Mouse (Mus musculus) G1E (cell line): ENCODE results near the gene Krtap1-5. TPM values are rescaled to one million over a fixed set of nuclear protein-coding genes. Genes with fewer than 3 reads are reported as not detected.

Source experiments
- ATAC-seq: 2 replicates; pipeline ENCODE4 v1.8.0; 2016; ENCODE audit warnings: mild to moderate bottlenecking; ENCODE audit not compliant: insufficient number of reproducible peaks, poor library complexity, low FRiP score, severe bottlenecking; ENCODE audit errors: extremely low read depth
- DNase-seq: peaks from one replicate; pipeline ENCODE4 v3.0.0; 2012; ENCODE audit warnings: low spot score
- H3K27me3 ChIP-seq: 2 replicates; pipeline ENCODE4 v1.6.1; 2012; ENCODE audit warnings: mild to moderate bottlenecking, low read length, inconsistent platforms; ENCODE audit not compliant: insufficient read depth
- H3K36me3 ChIP-seq: replicated peaks from 2 replicates; pipeline ENCODE3; 2012; ENCODE audit warnings: mild to moderate bottlenecking, inconsistent platforms
- H3K4me1 ChIP-seq: 2 replicates; pipeline ENCODE4 v1.6.1; 2012; ENCODE audit warnings: low read depth, low read length, inconsistent platforms, mixed read lengths; ENCODE audit not compliant: insufficient read depth
- H3K4me3 ChIP-seq: 2 replicates; pipeline ENCODE4 v1.5.1; 2012; ENCODE audit warnings: low read depth, mild to moderate bottlenecking, inconsistent platforms, low read length, moderate library complexity, mixed read lengths
- H3K9me3 ChIP-seq: replicated peaks from 2 replicates; pipeline ENCODE4 v1.6.1; 2012; ENCODE audit warnings: inconsistent platforms
- CTCF ChIP-seq: IDR thresholded peaks from 2 replicates; pipeline ENCODE4 v1.5.1; 2012; ENCODE audit warnings: low read depth, low read length, inconsistent platforms, mixed read lengths
- GATA1 ChIP-seq: IDR thresholded peaks from 2 replicates; pipeline ENCODE4 v1.6.1; 2012; ENCODE audit warnings: borderline replicate concordance, low read length, inconsistent platforms, mixed read lengths
- GATA2 ChIP-seq: IDR thresholded peaks from 2 replicates; pipeline ENCODE4 v1.6.1; 2012; ENCODE audit warnings: low read depth, low read length, inconsistent platforms, borderline replicate concordance
- POLR2AphosphoS5 ChIP-seq: IDR thresholded peaks from 2 replicates; pipeline ENCODE4 v1.6.1; 2012; ENCODE audit warnings: low read depth, low read length, inconsistent platforms; ENCODE audit not compliant: insufficient replicate concordance
- TAL1 ChIP-seq: conservative IDR thresholded peaks from 2 replicates; pipeline ENCODE4 v1.6.1; 2012; ENCODE audit warnings: low read depth, low read length, inconsistent platforms, mixed read lengths
- polyA plus RNA-seq: library from polyadenylated mRNA; stranded (reverse); fragments of >175 nt; gene quantifications from 2 replicates; pipeline ENCODE4 v1.2.3, GENCODE M21; 2012
- total RNA-seq, 2 experiments: library from RNA; stranded (forward) in 1 of 2; stranded (reverse) in 1 of 2; fragments of 200-1000 nt in 1 of 2; fragments of >200 nt in 1 of 2; fragmentation: Nextera tagmentation in 1 of 2; gene quantifications; 2 replicates each; pipeline ENCODE4 v1.2.3; 2014 to 2017

Krtap1-5 gene
- total and polyA plus RNA-seq, 3 experiments: 0.11 TPM; not detected in 2

GRCm38 (mm10) chr11:99590981-99591380 is 10.2 kb upstream of the Krtap1-5 start, which contains the start of gene Krtap1-3:
Gene Krtap1-3 (minus strand): TSS chr11:99591339.
- DNase-seq: no peak
- Histone ChIP-seq H3K36me3 (no peaks in the 10 kb centered on the region), H3K4me3 (no peak within 1 kb of the TSS), H3K9me3 (peaks cover 11% of the 10 kb centered on the region), H3K27me3 (no peaks in the 10 kb centered on the region), H3K4me1 (no peaks in the 10 kb centered on the region)
- no peak for ATAC-seq
- TF ChIP-seq TAL1 (no peak), POLR2AphosphoS5 (no peak), GATA2 (no peak), CTCF (no peak), GATA1 (no peak)

- Histone ChIP-seq H3K9me3 (peaks cover 11% of the 10 kb centered on the region), H3K4me1 (no peaks in the 10 kb centered on the region), H3K27me3 (no peaks in the 10 kb centered on the region), H3K36me3 (no peaks in the 10 kb centered on the region), H3K4me3 (no peak overlapping the region)
- TF ChIP-seq POLR2AphosphoS5 (no peak), TAL1 (no peak), GATA1 (no peak), CTCF (no peak), GATA2 (no peak)
- DNase-seq: no peak
- ATAC-seq: no peak
Measured at GRCm38 (mm10) chr11:99585096-99585495, 4.3 kb upstream of the Krtap1-5 start.

GRCm38 (mm10) chr11:99583245-99583704 is 2.5 kb upstream of the Krtap1-5 start, which contains the start of gene Krtap1-4:
Gene Krtap1-4 (minus strand): TSS chr11:99583654.
- TF ChIP-seq TAL1 (no peak), CTCF (no peak), GATA1 (no peak), GATA2 (no peak), POLR2AphosphoS5 (no peak)
- H3K4me1 ChIP-seq: no peaks in the 10 kb centered on the region
- ATAC-seq (no peak), DNase-seq (no peak)
- no peaks in the 10 kb centered on the region for H3K27me3 ChIP-seq
- H3K36me3 ChIP-seq: no peaks in the 10 kb centered on the region
- H3K9me3 ChIP-seq: peaks cover 11% of the 10 kb centered on the region
- H3K4me3 ChIP-seq: no peak within 1 kb of the TSS

- Histone ChIP-seq H3K36me3 (no peaks in the 10 kb centered on the region), H3K27me3 (no peaks in the 10 kb centered on the region), H3K4me3 (no peak overlapping the region), H3K9me3 (peaks cover 11% of the 10 kb centered on the region), H3K4me1 (no peaks in the 10 kb centered on the region)
- TF ChIP-seq TAL1 (no peak), CTCF (no peak), GATA1 (no peak), POLR2AphosphoS5 (no peak), GATA2 (no peak)
- ATAC-seq (no peak), DNase-seq (no peak)
Measured at GRCm38 (mm10) chr11:99581564-99581963, 748 bp upstream of the Krtap1-5 start.

- H3K9me3 ChIP-seq: peaks cover 11% of the 10 kb centered on the region
- no peak for TF ChIP-seq TAL1
- no peak for TF ChIP-seq CTCF
- TF ChIP-seq GATA2: no peak
- ATAC-seq (no peak), DNase-seq (no peak)
- no peak overlapping the region for H3K4me3 ChIP-seq
- no peaks in the 10 kb centered on the region for H3K4me1 ChIP-seq
- no peaks in the 10 kb centered on the region for H3K27me3 ChIP-seq
- H3K36me3 ChIP-seq: no peaks in the 10 kb centered on the region
Measured at GRCm38 (mm10) chr11:99581051-99581450, 235 bp upstream of the Krtap1-5 start.

GRCm38 (mm10) chr11:99574106-99574505 is 6.7 kb downstream of the Krtap1-5 start:
- peaks cover 11% of the 10 kb centered on the region for H3K9me3 ChIP-seq
- no peaks in the 10 kb centered on the region for H3K27me3 ChIP-seq
- DNase-seq (peak; percentile 2), ATAC-seq (peak; percentile 45; the same call in 1 of the 2 replicates)
- no peaks in the 10 kb centered on the region for H3K36me3 ChIP-seq
- H3K4me3 ChIP-seq: no peak overlapping the region
- TF ChIP-seq POLR2AphosphoS5 (no peak), TAL1 (no peak), GATA2 (no peak), CTCF (peak; percentile 38; the same call in 1 of the 2 replicates), GATA1 (no peak)
- no peaks in the 10 kb centered on the region for H3K4me1 ChIP-seq

- H3K9me3 ChIP-seq: peaks cover 11% of the 10 kb centered on the region
- TF ChIP-seq POLR2AphosphoS5: no peak
- TF ChIP-seq CTCF: no peak
- TF ChIP-seq TAL1: no peak
- TF ChIP-seq GATA2: no peak
- no peaks in the 10 kb centered on the region for H3K4me1 ChIP-seq
- no peak overlapping the region for H3K4me3 ChIP-seq
- no peak for ATAC-seq
- no peaks in the 10 kb centered on the region for H3K36me3 ChIP-seq
- no peaks in the 10 kb centered on the region for H3K27me3 ChIP-seq
- DNase-seq: no peak
Measured at GRCm38 (mm10) chr11:99573164-99573563, 7.7 kb downstream of the Krtap1-5 start.
